Mouse (Mus musculus): ENCODE measurements at regions not wholly inside any gene's neighbourhood (a gene's known extent, or its start where the extent isn't known, plus 50 kb on each side); places are given as distances from the start of the nearest gene placed in this dataset.

GRCm38 (mm10) chr6:51677162-51677996, 153.7 kb downstream of the Snx10 start:
- Histone ChIP-seq H3K27ac (no peak overlapping the region), H3K4me3 (no peak overlapping the region), H3K36me3 (no peaks in the 10 kb centered on the region), H3K4me1 (no peaks in the 10 kb centered on the region), H3K27me3 (no peaks in the 10 kb centered on the region), H3K9me3 (no peaks in the 10 kb centered on the region), H3K9ac (no peak overlapping the region), H3K4me2 (no peak overlapping the region)
- ATAC-seq (ENCODE audit: insufficient number of reproducible peaks, insufficient read depth, low FRiP score, low TSS enrichment, low read depth): no peak
- WGBS: 72% methylated on average over 12 of the region's 12 CpGs

- H3K9ac ChIP-seq: no peak overlapping the region
- WGBS: 93% methylated on average over 3 of the region's 3 CpGs
Observed at GRCm38 (mm10) chr6:51678743-51679142, 155.0 kb downstream of the Snx10 start.

DNA sequence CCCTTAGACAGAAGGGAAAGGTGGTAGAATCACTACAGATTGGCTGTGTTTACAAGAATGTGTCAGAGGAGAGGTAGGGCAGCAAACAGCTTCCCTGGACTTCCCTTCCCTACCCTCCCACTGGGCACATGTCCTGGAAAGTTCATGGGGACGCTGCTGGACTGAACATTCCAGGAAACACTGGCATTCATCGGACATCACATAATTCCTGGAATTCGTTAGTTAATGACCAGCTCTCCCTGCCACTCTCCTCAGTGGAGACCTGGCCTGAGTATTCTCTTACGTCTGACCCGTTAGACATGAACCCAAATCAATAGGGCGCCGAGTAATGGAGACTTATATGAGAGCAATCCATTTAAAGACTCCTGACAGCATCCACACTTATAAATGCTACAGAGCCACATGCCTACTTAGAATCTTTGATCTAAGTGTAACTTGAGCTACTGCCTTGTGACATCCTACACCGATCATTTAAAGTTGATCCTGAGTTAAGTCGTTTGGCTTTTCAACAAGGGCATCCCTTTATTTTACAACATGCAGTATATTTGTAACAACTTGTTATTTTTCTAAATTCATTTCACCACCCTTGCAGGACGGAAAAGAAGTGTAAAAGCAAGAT, 156.6 kb downstream of the Snx10 start:
- Histone ChIP-seq H3K27me3 (no peaks in the 10 kb centered on the region), H3K4me2 (no peak overlapping the region), H3K9ac (no peak overlapping the region), H3K4me3 (no peak overlapping the region), H3K36me3 (no peaks in the 10 kb centered on the region), H3K4me1 (no peaks in the 10 kb centered on the region), H3K9me3 (no peaks in the 10 kb centered on the region), H3K27ac (no peak overlapping the region)
- no peak for ATAC-seq (ENCODE audit: insufficient number of reproducible peaks, insufficient read depth, low FRiP score, low TSS enrichment, low read depth)
- 32% methylated on average over 10 of the region's 10 CpGs for WGBS

More at GRCm38 (mm10) chr6:51678743-51679142, 155.0 kb downstream of the Snx10 start:
- no peaks in the 10 kb centered on the region for H3K9me3 ChIP-seq
- no peak overlapping the region for H3K4me3 ChIP-seq
- H3K27me3 ChIP-seq: no peaks in the 10 kb centered on the region
- ATAC-seq (ENCODE audit: insufficient number of reproducible peaks, insufficient read depth, low FRiP score, low TSS enrichment, low read depth): no peak
- no peak overlapping the region for H3K27ac ChIP-seq
- no peak overlapping the region for H3K4me2 ChIP-seq
- H3K4me1 ChIP-seq: no peaks in the 10 kb centered on the region
- H3K36me3 ChIP-seq: no peaks in the 10 kb centered on the region

DNA sequence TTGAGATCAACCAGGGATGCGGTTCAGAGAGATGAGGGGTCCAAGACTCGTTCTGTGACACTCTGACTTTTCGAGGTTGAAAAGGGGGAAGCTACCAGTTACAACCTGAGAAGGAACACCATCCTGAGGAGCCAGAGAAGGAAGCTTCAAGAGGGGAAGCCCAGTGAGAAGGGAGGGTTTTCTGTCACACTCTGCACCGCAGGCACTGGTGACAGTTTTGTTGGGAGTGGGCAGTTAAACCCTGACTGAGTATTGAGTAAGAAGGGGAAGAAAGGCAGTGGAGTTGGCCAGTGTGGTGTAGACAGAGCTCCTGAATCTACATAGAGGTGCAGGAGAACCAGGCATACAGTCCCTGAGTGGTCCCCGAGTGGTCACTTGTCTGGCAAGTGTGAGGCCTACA, 159.4 kb downstream of the Snx10 start:
- Histone ChIP-seq H3K4me3 (no peak overlapping the region), H3K4me2 (no peak overlapping the region), H3K9me3 (no peaks in the 10 kb centered on the region), H3K27me3 (no peaks in the 10 kb centered on the region), H3K27ac (no peak overlapping the region), H3K9ac (no peak overlapping the region), H3K4me1 (no peaks in the 10 kb centered on the region), H3K36me3 (no peaks in the 10 kb centered on the region)
- 86% methylated on average over 5 of the region's 5 CpGs for WGBS
- no peak for ATAC-seq (ENCODE audit: insufficient number of reproducible peaks, insufficient read depth, low FRiP score, low TSS enrichment, low read depth)

GRCm38 (mm10) chr6:51685651-51686287, 162.1 kb downstream of the Snx10 start:
- H3K36me3 ChIP-seq: no peaks in the 10 kb centered on the region
- H3K27me3 ChIP-seq: no peaks in the 10 kb centered on the region
- no peaks in the 10 kb centered on the region for H3K9me3 ChIP-seq
- 68% methylated on average over 8 of the region's 8 CpGs for WGBS
- H3K27ac ChIP-seq: no peak overlapping the region
- no peak overlapping the region for H3K4me3 ChIP-seq
- no peak overlapping the region for H3K9ac ChIP-seq
- no peak for ATAC-seq (ENCODE audit: insufficient number of reproducible peaks, insufficient read depth, low FRiP score, low TSS enrichment, low read depth)
- no peaks in the 10 kb centered on the region for H3K4me1 ChIP-seq
- H3K4me2 ChIP-seq: no peak overlapping the region

GRCm38 (mm10) chr6:51690795-51691563, 167.3 kb downstream of the Snx10 start:
- WGBS: 86% methylated on average over 13 of the region's 13 CpGs
- Histone ChIP-seq H3K9me3 (no peaks in the 10 kb centered on the region), H3K4me1 (no peaks in the 10 kb centered on the region), H3K36me3 (no peaks in the 10 kb centered on the region), H3K27ac (no peak overlapping the region), H3K9ac (no peak overlapping the region), H3K27me3 (no peaks in the 10 kb centered on the region), H3K4me3 (no peak overlapping the region), H3K4me2 (no peak overlapping the region)
- no peak for ATAC-seq (ENCODE audit: insufficient number of reproducible peaks, insufficient read depth, low FRiP score, low TSS enrichment, low read depth)

DNA sequence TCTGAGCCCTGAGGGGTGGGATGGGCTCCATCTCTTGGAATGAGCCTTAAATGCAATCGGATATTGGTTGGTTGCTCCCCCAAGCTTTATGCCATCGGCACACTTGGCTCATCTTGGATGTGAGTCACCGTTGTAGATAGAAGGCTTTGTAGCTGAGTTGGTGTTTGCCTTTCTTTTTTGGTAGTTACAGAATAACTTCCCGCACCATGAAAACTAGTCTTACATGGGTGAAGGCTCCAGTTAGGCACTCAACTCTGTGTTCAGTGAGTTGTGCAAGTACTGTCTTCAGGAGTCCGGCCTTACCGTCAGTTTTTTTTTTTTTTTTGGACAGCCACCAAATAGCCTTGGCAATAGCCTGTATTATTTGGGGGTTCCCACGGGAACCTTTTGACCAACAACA, 170.3 kb downstream of the Snx10 start:
- Histone ChIP-seq H3K27me3 (no peaks in the 10 kb centered on the region), H3K4me3 (no peak overlapping the region), H3K27ac (no peak overlapping the region), H3K4me1 (0 out of 2 replicates have a peak, but pooled peaks cover 3% of the 10 kb centered on the region), H3K36me3 (no peaks in the 10 kb centered on the region), H3K9ac (no peak overlapping the region), H3K4me2 (no peak overlapping the region), H3K9me3 (no peaks in the 10 kb centered on the region)
- no peak for ATAC-seq (ENCODE audit: insufficient number of reproducible peaks, insufficient read depth, low FRiP score, low TSS enrichment, low read depth)
- 72% methylated on average over 7 of the region's 7 CpGs for WGBS

- no peak for ATAC-seq (ENCODE audit: insufficient number of reproducible peaks, insufficient read depth, low FRiP score, low TSS enrichment, low read depth)
- no peak overlapping the region for H3K27ac ChIP-seq
- WGBS: 81% methylated on average over 7 of the region's 7 CpGs
Observed at GRCm38 (mm10) chr6:51696396-51696795, 172.7 kb downstream of the Snx10 start.

DNA sequence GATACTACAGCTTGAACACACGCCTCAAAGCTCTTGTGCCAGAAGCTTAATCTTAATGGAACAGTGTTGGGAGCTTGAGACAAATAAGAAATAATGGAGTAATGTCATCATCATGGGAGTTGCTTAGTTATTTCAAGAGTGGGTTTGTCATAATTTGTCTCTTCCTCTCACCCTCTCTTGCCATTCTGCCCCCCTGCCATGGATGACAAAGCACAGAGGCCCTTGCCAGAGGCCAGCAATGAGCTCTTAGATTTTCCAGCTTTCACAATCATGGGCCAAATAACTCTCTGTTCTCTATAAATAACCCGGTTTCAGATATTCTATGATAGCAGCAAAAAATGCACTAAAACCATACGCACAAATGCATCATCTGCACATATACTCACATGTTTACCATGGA, 174.1 kb downstream of the Snx10 start:
- H3K36me3 ChIP-seq: no peaks in the 10 kb centered on the region
- no peak overlapping the region for H3K4me3 ChIP-seq
- H3K9ac ChIP-seq: no peak overlapping the region
- no peaks in the 10 kb centered on the region for H3K9me3 ChIP-seq
- 0 out of 2 replicates have a peak, but pooled peaks cover 3% of the 10 kb centered on the region for H3K4me1 ChIP-seq
- WGBS: 91% methylated on average over 3 of the region's 3 CpGs
- no peak overlapping the region for H3K27ac ChIP-seq
- no peak for ATAC-seq (ENCODE audit: insufficient number of reproducible peaks, insufficient read depth, low FRiP score, low TSS enrichment, low read depth)
- no peak overlapping the region for H3K4me2 ChIP-seq
- no peaks in the 10 kb centered on the region for H3K27me3 ChIP-seq

More at GRCm38 (mm10) chr6:51696396-51696795, 172.7 kb downstream of the Snx10 start:
- Histone ChIP-seq H3K36me3 (no peaks in the 10 kb centered on the region), H3K4me3 (no peak overlapping the region), H3K4me2 (no peak overlapping the region), H3K4me1 (0 out of 2 replicates have a peak, but pooled peaks cover 3% of the 10 kb centered on the region), H3K9me3 (no peaks in the 10 kb centered on the region), H3K27me3 (no peaks in the 10 kb centered on the region), H3K9ac (no peak overlapping the region)

- Histone ChIP-seq H3K4me1 (0 out of 2 replicates have a peak, but pooled peaks cover 3% of the 10 kb centered on the region), H3K36me3 (no peaks in the 10 kb centered on the region), H3K9ac (no peak overlapping the region), H3K9me3 (no peaks in the 10 kb centered on the region), H3K27ac (no peak overlapping the region), H3K4me3 (no peak overlapping the region), H3K4me2 (no peak overlapping the region), H3K27me3 (no peaks in the 10 kb centered on the region)
- whole genome bisulfite sequencing: 51% methylated on average over 4 of the region's 4 CpGs
- ATAC-seq (ENCODE audit: insufficient number of reproducible peaks, insufficient read depth, low FRiP score, low TSS enrichment, low read depth): no peak
Observed at GRCm38 (mm10) chr6:51698244-51698643, 174.5 kb downstream of the Snx10 start.

- no peak for ATAC-seq (ENCODE audit: insufficient number of reproducible peaks, insufficient read depth, low FRiP score, low TSS enrichment, low read depth)
- WGBS: 87% methylated on average over 11 of the region's 11 CpGs
- Histone ChIP-seq H3K27me3 (no peaks in the 10 kb centered on the region), H3K4me3 (no peak overlapping the region), H3K4me1 (0 out of 2 replicates have a peak, but pooled peaks cover 3% of the 10 kb centered on the region), H3K9ac (no peak overlapping the region), H3K9me3 (no peaks in the 10 kb centered on the region), H3K27ac (no peak overlapping the region), H3K4me2 (no peak overlapping the region), H3K36me3 (no peaks in the 10 kb centered on the region)
Observed at GRCm38 (mm10) chr6:51701253-51702020, 177.7 kb downstream of the Snx10 start.
